Mouse (Mus musculus) gastrocnemius, adult 18-20 months (tissue): ENCODE results near the gene Pemt. TPM values are rescaled to one million over a fixed set of nuclear protein-coding genes. Genes with fewer than 3 reads are reported as not detected.
A peak's percentile ranks its signal among the peaks of the same experiment; 100 is the strongest.

ENCODE experiments used
- DNase-seq: peaks from one replicate; pipeline ENCODE4 v3.0.0; 2021; ENCODE audit warnings: low spot score
- long read RNA-seq, 2 experiments: library from polyadenylated mRNA; stranded (forward); transcript quantifications; one replicate each; pipeline ENCODE4 v2.0.0; 2021
- total RNA-seq, 2 experiments: library from RNA; stranded (reverse); gene quantifications; 2 replicates each; pipeline ENCODE4 v1.2.3; 2021

The Pemt gene
- 1 to 10 TPM; 2.7 to 4.6 TPM for total RNA-seq
- long read RNA-seq, experiment 1: 0 reads
- long read RNA-seq, experiment 2: 0 reads

GRCm38 (mm10) chr11:60046058-60046735, at the start of gene Pemt:
Gene Pemt (minus strand): TSS chr11:60046489.
- peak; percentile 96 for DNase-seq

GRCm38 (mm10) chr11:60094909-60095810, 48.9 kb upstream of the Pemt start:
- no peak for DNase-seq

- no peak for DNase-seq
These were observed 47.8 kb upstream of the Pemt start for GRCm38 (mm10) chr11:60093984-60094587.

- DNase-seq: no peak
These were observed 46.9 kb upstream of the Pemt start for GRCm38 (mm10) chr11:60093227-60093626.

GRCm38 (mm10) chr11:60091422-60091761, 45.1 kb upstream of the Pemt start:
- no peak for DNase-seq

- no peak for DNase-seq
These were observed 44.6 kb upstream of the Pemt start for GRCm38 (mm10) chr11:60090696-60091421.

GRCm38 (mm10) chr11:60088947-60089346, 42.7 kb upstream of the Pemt start:
- no peak for DNase-seq

GRCm38 (mm10) chr11:60086676-60087075, 40.4 kb upstream of the Pemt start:
- peak; percentile 43 for DNase-seq

- DNase-seq: peak; percentile 49
These were observed 38.3 kb upstream of the Pemt start for GRCm38 (mm10) chr11:60084589-60084988.

- peak; percentile 82 for DNase-seq
These were observed 30.5 kb upstream of the Pemt start for GRCm38 (mm10) chr11:60076790-60077189.

GRCm38 (mm10) chr11:60076183-60076582, 29.9 kb upstream of the Pemt start:
- no peak for DNase-seq

- DNase-seq: peak; percentile 57
These were observed 27.7 kb upstream of the Pemt start for GRCm38 (mm10) chr11:60073936-60074502.

- no peak for DNase-seq
These were observed 26.8 kb upstream of the Pemt start for GRCm38 (mm10) chr11:60073121-60073520.

- peak; percentile 25 for DNase-seq
These were observed 24.9 kb upstream of the Pemt start for GRCm38 (mm10) chr11:60071221-60071620.

- peak; percentile 40 for DNase-seq
These were observed 24.3 kb upstream of the Pemt start for GRCm38 (mm10) chr11:60070599-60070998.

GRCm38 (mm10) chr11:60068631-60069030, 22.3 kb upstream of the Pemt start:
- no peak for DNase-seq

GRCm38 (mm10) chr11:60067646-60068045, 21.4 kb upstream of the Pemt start:
- DNase-seq: no peak

GRCm38 (mm10) chr11:60065267-60065666, 19.0 kb upstream of the Pemt start:
- DNase-seq: no peak

- no peak for DNase-seq
These were observed 15.3 kb upstream of the Pemt start for GRCm38 (mm10) chr11:60061504-60062006.

GRCm38 (mm10) chr11:60060026-60060425, 13.7 kb upstream of the Pemt start:
- no peak for DNase-seq

- peak; percentile 11 for DNase-seq
These were observed 12.2 kb upstream of the Pemt start for GRCm38 (mm10) chr11:60058441-60058840.
